Mouse (Mus musculus): ENCODE measurements around the gene Lrrc8d. TPM values are rescaled to one million over a fixed set of nuclear protein-coding genes. Genes with fewer than 3 reads are reported as not detected.
"Not testable (repeated sequence)": the region's sequence is repeated elsewhere in the genome, so short reads cannot be mapped to it uniquely, and the experiment has no call there.

Gene Lrrc8d
- polyA plus RNA-seq, 1 experiment from 2014 or later = 11.6 TPM

- Histone ChIP-seq H3K4me3 (no peak overlapping the region), H3K9me3 (no peaks in the 10 kb centered on the region), H3K4me2 (no peak overlapping the region), H3K9ac (no peak overlapping the region), H3K4me1 (peaks cover 5% of the 10 kb centered on the region; the same call in 1 of the 2 replicates), H3K36me3 (no peaks in the 10 kb centered on the region), H3K27ac (no peak overlapping the region), H3K27me3 (no peaks in the 10 kb centered on the region)
- 69% methylated on average over 4 of the region's 4 CpGs for WGBS
- ATAC-seq (ENCODE audit: insufficient number of reproducible peaks, low FRiP score, low TSS enrichment, low read depth) = no peak
Observed at GRCm38 (mm10) chr5:105672332-105672731, 27.4 kb upstream of the Lrrc8d start.

- H3K36me3 ChIP-seq = no peaks in the 10 kb centered on the region
- H3K27ac ChIP-seq = no peak overlapping the region
- no peak overlapping the region for H3K4me3 ChIP-seq
- H3K9me3 ChIP-seq = no peaks in the 10 kb centered on the region
- 90% methylated on average over 4 of the region's 4 CpGs for WGBS
- peaks cover 14% of the 10 kb centered on the region for H3K4me1 ChIP-seq
- no peak overlapping the region for H3K9ac ChIP-seq
- no peak for ATAC-seq (ENCODE audit: insufficient number of reproducible peaks, low FRiP score, low TSS enrichment, low read depth)
- no peak overlapping the region for H3K4me2 ChIP-seq
- H3K27me3 ChIP-seq = no peaks in the 10 kb centered on the region
Observed at GRCm38 (mm10) chr5:105675511-105675910, 24.3 kb upstream of the Lrrc8d start.

DNA sequence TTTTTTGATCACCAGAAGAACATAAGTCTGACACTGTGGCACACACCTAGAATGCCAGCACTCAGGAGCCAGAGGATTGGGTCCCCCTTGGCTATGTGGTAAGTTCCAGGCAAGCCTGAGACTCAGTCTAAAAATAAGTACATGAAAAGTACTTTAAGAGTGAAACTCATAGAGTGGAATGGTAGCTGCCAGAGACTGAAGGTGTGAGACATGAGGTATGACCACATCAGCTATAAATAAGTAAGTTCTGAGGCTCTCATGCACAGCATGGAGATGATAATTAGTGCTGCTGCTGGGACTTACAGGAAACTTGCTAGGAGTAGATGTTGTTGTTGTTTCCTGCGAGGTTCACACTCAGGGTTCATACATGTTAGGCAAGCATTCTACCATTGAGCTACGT is 22.7 kb upstream of the Lrrc8d start:
- no peaks in the 10 kb centered on the region for H3K27me3 ChIP-seq
- no peak overlapping the region for H3K4me3 ChIP-seq
- ATAC-seq (ENCODE audit: insufficient number of reproducible peaks, low FRiP score, low TSS enrichment, low read depth) = no peak
- peaks cover 14% of the 10 kb centered on the region for H3K4me1 ChIP-seq
- H3K4me2 ChIP-seq = no peak overlapping the region
- H3K36me3 ChIP-seq = no peaks in the 10 kb centered on the region
- no peaks in the 10 kb centered on the region for H3K9me3 ChIP-seq
- H3K27ac ChIP-seq = no peak overlapping the region
- whole genome bisulfite sequencing = 69% methylated on average over 2 of the region's 2 CpGs
- no peak overlapping the region for H3K9ac ChIP-seq

DNA sequence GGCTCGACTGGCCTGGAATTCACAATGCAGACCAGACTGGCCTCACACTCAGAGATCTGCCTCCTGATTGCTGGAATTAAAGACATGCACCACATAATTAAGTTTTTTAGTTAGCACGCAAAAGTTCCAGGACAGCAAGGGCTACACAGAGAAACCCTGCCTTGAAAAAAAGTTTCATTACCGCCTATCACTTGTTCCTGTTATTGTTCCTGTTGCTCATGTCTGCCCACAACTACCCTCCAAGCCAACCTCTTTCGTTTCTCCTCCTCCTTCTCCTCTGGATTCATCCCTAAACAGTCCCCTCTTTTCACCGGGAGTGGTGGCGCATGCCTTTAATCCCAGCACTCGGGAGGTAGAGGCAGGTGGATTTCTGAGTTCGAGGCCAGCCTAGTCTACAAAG is 21.5 kb upstream of the Lrrc8d start:
- H3K27ac ChIP-seq = no peak overlapping the region
- no peaks in the 10 kb centered on the region for H3K27me3 ChIP-seq
- ATAC-seq (ENCODE audit: insufficient number of reproducible peaks, low FRiP score, low TSS enrichment, low read depth) = no peak
- H3K36me3 ChIP-seq = no peaks in the 10 kb centered on the region
- H3K4me3 ChIP-seq = no peak overlapping the region
- H3K9ac ChIP-seq = no peak overlapping the region
- peaks cover 14% of the 10 kb centered on the region for H3K4me1 ChIP-seq
- H3K9me3 ChIP-seq = no peaks in the 10 kb centered on the region
- H3K4me2 ChIP-seq = no peak overlapping the region
- 77% methylated on average over 8 of the region's 8 CpGs for WGBS

- no peak overlapping the region for H3K27ac ChIP-seq
- no peak overlapping the region for H3K4me2 ChIP-seq
- peaks cover 14% of the 10 kb centered on the region for H3K4me1 ChIP-seq
- H3K27me3 ChIP-seq = no peaks in the 10 kb centered on the region
- no peaks in the 10 kb centered on the region for H3K36me3 ChIP-seq
- no peak for ATAC-seq (ENCODE audit: insufficient number of reproducible peaks, low FRiP score, low TSS enrichment, low read depth)
- no peak overlapping the region for H3K4me3 ChIP-seq
- no peak overlapping the region for H3K9ac ChIP-seq
- 75% methylated on average over 4 of the region's 4 CpGs for WGBS
- no peaks in the 10 kb centered on the region for H3K9me3 ChIP-seq
Observed at GRCm38 (mm10) chr5:105679261-105679660, 20.5 kb upstream of the Lrrc8d start.

DNA sequence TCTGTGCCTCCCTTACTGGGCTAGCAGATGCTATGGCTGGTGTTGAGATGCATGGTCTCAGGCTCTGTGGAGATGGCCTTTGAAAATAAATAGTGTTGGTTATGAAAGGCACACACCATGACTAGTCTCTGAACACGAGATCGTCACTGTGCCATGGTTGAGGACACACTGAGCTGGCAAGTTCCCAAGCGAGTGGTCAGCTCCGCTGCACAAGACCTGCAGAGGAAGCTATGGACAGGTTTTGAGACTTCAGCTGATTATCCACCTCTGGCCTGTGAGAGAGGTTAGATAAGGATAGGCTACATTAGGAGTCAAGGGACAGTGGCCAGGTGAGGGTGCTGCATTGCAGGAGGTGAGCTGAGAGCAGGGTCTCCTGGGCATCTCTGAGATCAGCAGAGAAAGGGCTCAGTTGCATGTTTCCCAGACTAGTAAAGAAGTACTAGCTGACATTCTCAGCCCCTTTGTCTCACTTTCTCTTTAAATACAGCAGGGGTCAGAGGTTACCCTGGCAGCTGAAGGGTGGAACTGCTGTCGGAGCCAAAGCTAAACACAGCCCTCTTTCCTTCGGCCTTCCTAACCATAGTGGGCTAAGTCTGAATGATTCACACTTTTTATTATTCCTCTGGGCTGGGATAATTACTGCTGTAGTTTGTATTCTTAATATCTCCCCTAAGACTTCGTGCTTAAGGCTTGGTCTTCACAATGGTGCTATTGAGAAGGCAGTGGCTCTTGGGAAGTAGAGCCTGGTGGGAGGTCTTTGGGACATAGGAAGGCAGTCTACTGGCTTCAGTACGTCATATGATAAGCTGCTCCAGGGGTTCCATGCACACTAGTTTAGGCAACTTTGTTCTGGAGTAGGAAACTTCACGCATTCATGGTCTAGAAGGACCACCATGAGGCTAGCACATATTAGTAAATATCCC is 19.6 kb upstream of the Lrrc8d start:
- Histone ChIP-seq H3K4me1 (peaks cover 8% of the 10 kb centered on the region), H3K9ac (no peak overlapping the region), H3K27ac (peak overlapping the region; percentile 17; the same call in 1 of the 2 replicates), H3K36me3 (no peaks in the 10 kb centered on the region), H3K4me2 (no peak overlapping the region), H3K27me3 (no peaks in the 10 kb centered on the region), H3K4me3 (no peak overlapping the region), H3K9me3 (no peaks in the 10 kb centered on the region)
- 58% methylated on average over 9 of the region's 9 CpGs for WGBS
- ATAC-seq (ENCODE audit: insufficient number of reproducible peaks, low FRiP score, low TSS enrichment, low read depth) = no peak

- no peaks in the 10 kb centered on the region for H3K36me3 ChIP-seq
- no peak for ATAC-seq (ENCODE audit: insufficient number of reproducible peaks, low FRiP score, low TSS enrichment, low read depth)
- no peak overlapping the region for H3K4me2 ChIP-seq
- H3K9ac ChIP-seq = no peak overlapping the region
- peaks cover 12% of the 10 kb centered on the region for H3K4me1 ChIP-seq
- 75% methylated on average over 9 of the region's 9 CpGs for WGBS
- no peaks in the 10 kb centered on the region for H3K9me3 ChIP-seq
- H3K4me3 ChIP-seq = no peak overlapping the region
- no peak overlapping the region for H3K27ac ChIP-seq
- no peaks in the 10 kb centered on the region for H3K27me3 ChIP-seq
Observed at GRCm38 (mm10) chr5:105682143-105682611, 17.6 kb upstream of the Lrrc8d start.

- Histone ChIP-seq H3K4me2 (no peak overlapping the region), H3K9ac (no peak overlapping the region), H3K9me3 (no peaks in the 10 kb centered on the region), H3K4me3 (no peak overlapping the region), H3K36me3 (no peaks in the 10 kb centered on the region), H3K27me3 (no peaks in the 10 kb centered on the region), H3K4me1 (peaks cover 12% of the 10 kb centered on the region), H3K27ac (no peak overlapping the region)
- no peak for ATAC-seq (ENCODE audit: insufficient number of reproducible peaks, low FRiP score, low TSS enrichment, low read depth)
- 43% methylated on average over 4 of the region's 4 CpGs for WGBS
Observed at GRCm38 (mm10) chr5:105683912-105684350, 15.8 kb upstream of the Lrrc8d start.

DNA sequence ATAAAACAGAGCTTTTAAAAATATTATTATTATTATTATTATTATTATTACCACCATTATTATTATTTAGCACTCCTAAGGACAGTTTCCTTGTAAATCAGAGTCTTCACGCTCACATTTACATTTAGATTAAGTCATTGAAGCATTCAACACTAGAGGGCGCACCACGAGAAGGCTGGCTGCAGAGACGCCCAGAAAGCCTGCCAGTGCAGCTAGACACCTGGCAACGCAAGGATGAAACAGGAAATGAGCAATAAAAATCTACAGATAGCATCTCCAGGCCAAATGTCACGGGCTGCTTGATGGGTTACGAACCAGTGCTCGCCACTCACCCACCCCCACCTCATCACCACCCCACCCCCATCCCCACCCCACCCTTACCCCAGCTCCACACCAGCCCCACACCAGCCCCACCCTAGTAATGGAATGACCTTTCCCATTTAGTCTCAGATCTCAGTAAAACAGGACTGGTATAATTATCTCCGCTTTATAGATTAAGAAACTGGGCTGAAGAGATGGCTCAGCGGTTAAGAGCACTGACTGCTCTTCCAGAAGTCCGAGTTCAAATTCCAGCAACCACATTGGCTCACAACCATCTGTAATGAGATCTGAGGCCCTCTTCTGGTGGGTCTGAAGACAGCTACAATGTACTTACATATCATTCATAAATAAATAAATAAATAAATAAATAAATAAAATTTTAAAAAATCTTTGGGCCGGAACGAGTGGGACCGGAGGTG is 14.7 kb upstream of the Lrrc8d start:
- H3K36me3 ChIP-seq = no peaks in the 10 kb centered on the region
- no peak overlapping the region for H3K4me2 ChIP-seq
- ATAC-seq (ENCODE audit: insufficient number of reproducible peaks, low FRiP score, low TSS enrichment, low read depth) = no peak
- no peaks in the 10 kb centered on the region for H3K9me3 ChIP-seq
- H3K27ac ChIP-seq = no peak overlapping the region
- no peak overlapping the region for H3K4me3 ChIP-seq
- no peaks in the 10 kb centered on the region for H3K27me3 ChIP-seq
- WGBS = 26% methylated on average over 14 of the region's 14 CpGs
- H3K9ac ChIP-seq = no peak overlapping the region
- H3K4me1 ChIP-seq = peaks cover 6% of the 10 kb centered on the region

GRCm38 (mm10) chr5:105685780-105686305 is 13.9 kb upstream of the Lrrc8d start:
- H3K4me3 ChIP-seq; H3K36me3 ChIP-seq; H3K9ac ChIP-seq; H3K27ac ChIP-seq; H3K27me3 ChIP-seq; H3K9me3 ChIP-seq; ATAC-seq (ENCODE audit: insufficient number of reproducible peaks, low FRiP score, low TSS enrichment, low read depth); H3K4me2 ChIP-seq; H3K4me1 ChIP-seq: not testable (repeated sequence)
- WGBS = 66% methylated on average over 7 of the region's 7 CpGs

DNA sequence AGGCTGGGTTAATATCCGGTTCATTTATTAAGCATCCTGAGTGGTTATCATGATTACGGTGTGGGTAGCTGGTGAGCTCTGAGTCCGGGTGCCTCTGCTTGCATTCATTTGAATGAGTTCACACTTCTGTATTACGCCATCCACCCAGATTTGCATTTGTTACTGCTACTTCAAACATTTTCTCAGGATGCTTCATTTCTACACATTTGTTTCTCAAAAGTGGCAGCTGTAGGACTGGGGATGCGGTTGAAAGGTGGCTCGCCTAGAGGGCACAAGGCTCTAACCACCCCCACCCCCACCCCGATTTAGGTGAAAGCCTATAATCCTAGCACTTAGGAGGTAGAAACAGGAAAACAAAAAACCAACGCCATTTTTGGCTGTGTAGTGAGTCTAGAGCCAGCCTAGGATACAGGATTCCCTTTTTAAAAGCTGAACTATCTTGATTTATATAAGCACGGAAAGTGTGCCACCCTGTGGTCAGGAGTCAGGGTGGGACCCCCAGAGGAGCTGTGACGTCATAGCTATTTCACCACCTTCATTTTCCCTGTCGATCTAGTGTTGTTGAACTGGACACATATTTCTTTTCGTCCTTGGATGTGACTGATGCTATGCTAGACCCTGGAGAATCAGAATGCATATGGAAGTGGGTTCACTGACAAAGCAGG is 13.3 kb upstream of the Lrrc8d start:
- Histone ChIP-seq H3K27me3 (no peaks in the 10 kb centered on the region), H3K9ac (no peak overlapping the region), H3K4me1 (peaks cover 6% of the 10 kb centered on the region; the same call in 1 of the 2 replicates), H3K4me2 (no peak overlapping the region), H3K4me3 (no peak overlapping the region), H3K36me3 (no peaks in the 10 kb centered on the region), H3K27ac (no peak overlapping the region), H3K9me3 (no peaks in the 10 kb centered on the region)
- WGBS = 53% methylated on average over 12 of the region's 12 CpGs
- ATAC-seq (ENCODE audit: insufficient number of reproducible peaks, low FRiP score, low TSS enrichment, low read depth) = no peak

Measured in limb, embryonic 15.5 days (tissue).